Mouse (Mus musculus) myocyte (in vitro differentiated cells): Measurements from ENCODE around the gene Zswim5. TPM values are rescaled to one million over a fixed set of nuclear protein-coding genes. Genes with fewer than 3 reads are reported as not detected.
"Not testable (repeated sequence)": the region's sequence is repeated elsewhere in the genome, so short reads cannot be mapped to it uniquely, and the experiment has no call there.

Experiments
- H3K27me3 ChIP-seq: one replicate; pipeline ENCODE4 v1.6.1; 2011; ENCODE audit not compliant: control insufficient read depth, insufficient read depth, insufficient read length
- H3K36me3 ChIP-seq: one replicate; pipeline ENCODE4 v1.6.1; 2011; ENCODE audit not compliant: control insufficient read depth, insufficient read depth
- H3K4me2 ChIP-seq: one replicate; pipeline ENCODE4 v1.6.1; 2011; ENCODE audit warnings: low read depth, control low read depth
- H3K4me3 ChIP-seq: one replicate; pipeline ENCODE4 v1.5.1; 2011; ENCODE audit warnings: mild to moderate bottlenecking, control low read depth, moderate library complexity
- H3K79me2 ChIP-seq: one replicate; pipeline ENCODE4 v1.6.1; 2011; ENCODE audit not compliant: control insufficient read depth, insufficient read depth
- H3ac ChIP-seq: one replicate; pipeline ENCODE4 v1.6.1; 2011; ENCODE audit not compliant: control insufficient read depth, insufficient read length
- CEBPB ChIP-seq: IDR thresholded peaks from 2 replicates; pipeline ENCODE4 v1.6.1; 2011; ENCODE audit warnings: mild to moderate bottlenecking, moderate library complexity; ENCODE audit not compliant: poor library complexity, insufficient read depth, severe bottlenecking
- E2F4 ChIP-seq: IDR thresholded peaks from one replicate; pipeline ENCODE4 v1.6.1; 2011; ENCODE audit warnings: mild to moderate bottlenecking, control low read depth, moderate library complexity; ENCODE audit not compliant: insufficient read depth
- MAX ChIP-seq: IDR thresholded peaks from one replicate; pipeline ENCODE4 v1.6.1; 2011; ENCODE audit warnings: low read depth, mild to moderate bottlenecking, control low read depth
- MYOD1 ChIP-seq, 3 experiments: IDR thresholded peaks; one replicate each; pipeline ENCODE4 v1.6.1; 2011; ENCODE audit warnings: control low read depth in 2 of 3, low read depth in 2 of 3, mild to moderate bottlenecking in 2 of 3, moderate library complexity in 1 of 3; ENCODE audit not compliant: insufficient read length in 2 of 3, control insufficient read depth in 1 of 3
- MYOG ChIP-seq, 3 experiments: IDR thresholded peaks; one replicate each; pipeline ENCODE4 v1.6.1; 2011; ENCODE audit warnings: control low read depth in 2 of 3, low read depth in 2 of 3, mild to moderate bottlenecking in 2 of 3; ENCODE audit not compliant: insufficient read length in 2 of 3, control insufficient read depth in 1 of 3, insufficient read depth in 1 of 3
- POLR2A ChIP-seq: IDR thresholded peaks from one replicate; pipeline ENCODE4 v1.6.1; 2011; ENCODE audit warnings: low read depth, mild to moderate bottlenecking, control low read depth, moderate library complexity; ENCODE audit not compliant: insufficient read length
- POLR2AphosphoS2 ChIP-seq: IDR thresholded peaks from one replicate; pipeline ENCODE4 v1.6.1; 2011; ENCODE audit warnings: low read depth, control low read depth; ENCODE audit not compliant: insufficient read length
- REST ChIP-seq: IDR thresholded peaks from one replicate; pipeline ENCODE4 v1.6.1; 2011; ENCODE audit warnings: mild to moderate bottlenecking, control low read depth, moderate library complexity; ENCODE audit not compliant: insufficient read depth, insufficient read length
- SRF ChIP-seq: IDR thresholded peaks from one replicate; pipeline ENCODE4 v1.6.1; 2011; ENCODE audit warnings: low read depth; ENCODE audit not compliant: control insufficient read depth, insufficient read length
- TCF12 ChIP-seq: IDR thresholded peaks from one replicate; pipeline ENCODE4 v1.6.1; 2011; ENCODE audit warnings: mild to moderate bottlenecking, control low read depth; ENCODE audit not compliant: poor library complexity, insufficient read depth, severe bottlenecking
- TCF3 ChIP-seq: IDR thresholded peaks from one replicate; pipeline ENCODE4 v1.6.1; 2011; ENCODE audit warnings: low read depth, control low read depth; ENCODE audit not compliant: insufficient read length
- USF1 ChIP-seq: IDR thresholded peaks from one replicate; pipeline ENCODE4 v1.6.1; 2011; ENCODE audit warnings: low read depth, mild to moderate bottlenecking, control low read depth, moderate library complexity
- polyA plus RNA-seq: library from polyadenylated mRNA; unstranded; fragments of >200 nt; fragmentation: generic; extraction: Trizol; gene quantifications from one replicate; pipeline ENCODE4 v1.2.1, GENCODE M21; 2012; ENCODE audit warnings: missing spikeins

Gene Zswim5
- not detected for polyA plus RNA-seq

DNA sequence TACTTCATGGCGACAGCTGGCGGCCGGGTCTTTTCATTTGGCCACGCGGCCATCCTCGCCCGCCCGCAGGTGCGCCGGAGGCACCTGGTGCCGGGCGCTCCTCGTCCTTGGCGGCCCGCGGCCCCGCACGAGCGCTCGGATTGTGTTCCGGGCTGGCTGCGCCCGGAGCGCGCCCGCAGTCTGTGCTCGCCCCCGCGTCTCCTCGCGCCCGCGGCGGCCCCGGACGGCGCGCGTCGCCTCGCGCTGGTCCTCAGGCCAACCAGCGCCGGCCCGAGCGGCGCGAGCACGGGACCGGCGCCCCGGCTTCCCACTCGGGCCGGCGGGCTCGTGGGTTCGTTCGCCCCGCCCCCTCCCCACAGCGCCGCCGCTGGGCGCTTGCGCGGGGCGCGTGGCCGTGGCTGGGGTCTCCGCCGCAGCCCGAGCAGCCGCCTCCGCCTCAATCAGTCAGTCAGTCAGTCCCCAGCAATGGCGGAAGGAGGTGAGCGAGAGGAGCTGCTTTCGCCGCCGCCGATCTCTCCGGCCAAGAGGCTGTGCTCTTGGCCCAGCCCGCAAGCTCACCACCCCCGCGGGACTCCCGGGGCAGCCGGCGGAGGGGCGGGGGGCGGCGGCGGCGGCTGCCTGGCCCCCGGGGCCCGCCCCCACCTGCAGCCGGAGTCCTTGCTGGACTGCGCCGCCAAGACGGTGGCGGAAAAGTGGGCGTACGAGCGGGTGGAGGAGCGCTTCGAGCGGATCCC lies at the start of gene Zswim5:
Zswim5 (plus strand) TSS at position 382 of the 734 bp plus-strand sequence.
- Histone ChIP-seq H3K27me3 (peaks cover 34% of the 10 kb centered on the region), H3K36me3 (no peaks in the 10 kb centered on the region), H3K4me2 (peak within 1 kb of the TSS; percentile 62), H3ac (no peak within 1 kb of the TSS), H3K4me3 (no peak within 1 kb of the TSS), H3K79me2 (no peaks in the 10 kb centered on the region)
- TF ChIP-seq REST (no peak), CEBPB (no peak), MYOD1 (IDR thresholded peaks at IDR 0.05; ENCODE audit: control insufficient read depth in 1 of 3, insufficient read length in 2 of 3, low read depth in 2 of 3) (no peak), USF1 (no peak), SRF (no peak), E2F4 (no peak), POLR2AphosphoS2 (no peak), TCF12 (no peak), MAX (no peak), MYOG (IDR thresholded peaks at IDR 0.05; ENCODE audit: control insufficient read depth in 1 of 3, insufficient read depth in 1 of 3, insufficient read length in 2 of 3, low read depth in 2 of 3) (no peak)

DNA sequence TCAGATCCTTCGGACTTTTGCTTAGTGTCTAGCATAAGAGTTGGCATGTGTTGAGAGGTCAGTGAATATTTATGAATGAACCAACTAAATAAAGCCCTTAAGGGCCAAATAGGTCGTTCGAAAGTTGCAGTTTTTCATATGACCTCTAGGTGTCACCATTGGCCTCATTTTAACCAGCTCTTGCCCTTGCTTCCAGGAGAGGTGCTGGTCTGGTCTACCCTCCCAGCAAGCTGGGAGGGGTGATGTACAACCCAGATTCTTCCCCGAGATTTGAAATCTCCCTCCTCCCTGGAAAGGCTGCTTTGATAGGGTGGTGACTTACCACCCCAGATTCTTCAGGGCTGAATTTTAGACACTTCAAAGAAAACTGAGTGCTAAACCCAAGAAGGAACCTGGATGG lies 49.4 kb upstream of the Zswim5 start:
- no peaks in the 10 kb centered on the region for H3K79me2 ChIP-seq
- peaks cover 24% of the 10 kb centered on the region for H3K27me3 ChIP-seq
- no peak overlapping the region for H3K4me2 ChIP-seq
- H3K36me3 ChIP-seq, result no peaks in the 10 kb centered on the region
- H3K4me3 ChIP-seq, result no peak overlapping the region
- H3ac ChIP-seq, result no peak overlapping the region
- TF ChIP-seq SRF (no peak), POLR2A (no peak), MYOG (IDR thresholded peaks at IDR 0.05; ENCODE audit: control insufficient read depth in 1 of 3, insufficient read depth in 1 of 3, insufficient read length in 2 of 3, low read depth in 2 of 3) (no peak), TCF3 (no peak), CEBPB (no peak), POLR2AphosphoS2 (no peak), MYOD1 (IDR thresholded peaks at IDR 0.05; ENCODE audit: control insufficient read depth in 1 of 3, insufficient read length in 2 of 3, low read depth in 2 of 3) (no peak), USF1 (no peak), E2F4 (no peak), TCF12 (no peak), MAX (no peak), REST (no peak)

DNA sequence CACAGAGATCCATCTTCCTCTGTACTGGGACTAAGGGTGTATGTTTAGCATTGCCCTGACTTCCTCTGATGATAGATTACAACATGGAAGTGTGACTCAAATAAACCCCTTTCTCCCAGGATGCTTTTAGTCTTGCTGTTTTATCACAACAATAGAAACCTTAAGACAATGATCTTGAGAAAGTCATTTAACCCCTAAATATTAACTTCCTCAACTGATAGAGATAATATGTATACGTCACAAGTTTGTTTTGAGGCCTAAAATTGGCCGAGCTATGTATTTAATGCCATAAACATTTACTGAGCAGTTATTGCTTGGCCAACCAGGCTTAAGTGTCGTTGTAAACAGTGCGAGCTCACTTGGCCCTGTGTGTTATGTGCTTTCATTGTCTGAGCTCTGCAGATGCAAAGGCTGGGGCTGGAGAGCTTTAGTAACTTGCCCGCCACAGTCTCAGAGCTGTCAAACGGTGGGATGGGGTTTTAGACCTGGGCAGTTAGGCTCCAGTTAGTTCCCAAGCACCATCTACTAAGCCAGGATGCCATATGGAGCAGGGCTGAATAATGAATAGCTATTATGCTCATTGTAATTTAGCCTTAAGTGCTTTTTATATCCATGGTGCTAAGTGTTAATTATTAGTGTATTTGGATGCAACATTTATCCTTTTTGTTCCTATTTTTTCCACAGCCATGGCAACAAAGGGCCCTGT lies 47.7 kb upstream of the Zswim5 start:
- peaks cover 28% of the 10 kb centered on the region for H3K27me3 ChIP-seq
- no peak for TF ChIP-seq CEBPB
- no peaks in the 10 kb centered on the region for H3K36me3 ChIP-seq
- H3K79me2 ChIP-seq, result no peaks in the 10 kb centered on the region
- no peak overlapping the region for H3K4me2 ChIP-seq
- no peak overlapping the region for H3ac ChIP-seq
- no peak overlapping the region for H3K4me3 ChIP-seq

DNA sequence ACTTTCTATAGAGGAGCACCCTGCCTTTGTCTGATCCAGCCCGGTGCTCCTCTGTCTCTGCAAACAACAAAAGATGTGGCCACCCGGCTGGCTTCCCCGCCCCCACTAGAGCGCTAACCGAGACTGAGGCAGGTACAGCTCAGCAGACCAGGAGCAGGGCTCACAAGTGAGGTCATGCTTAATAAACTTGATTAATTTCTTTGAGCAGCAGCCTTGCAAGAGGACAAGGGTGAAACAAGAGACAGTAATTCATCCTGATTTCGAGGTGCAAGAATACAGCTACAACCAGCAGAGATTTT lies 47.2 kb upstream of the Zswim5 start:
- H3K4me2 ChIP-seq, result no peak overlapping the region
- H3ac ChIP-seq, result no peak overlapping the region
- no peak for TF ChIP-seq TCF3
- no peak for TF ChIP-seq MAX
- no peak for TF ChIP-seq MYOD1 (IDR thresholded peaks at IDR 0.05; ENCODE audit: control insufficient read depth in 1 of 3, insufficient read length in 2 of 3, low read depth in 2 of 3)
- no peak for TF ChIP-seq POLR2A
- no peak for TF ChIP-seq MYOG (IDR thresholded peaks at IDR 0.05; ENCODE audit: control insufficient read depth in 1 of 3, insufficient read depth in 1 of 3, insufficient read length in 2 of 3, low read depth in 2 of 3)
- TF ChIP-seq SRF, result no peak
- TF ChIP-seq REST, result no peak
- no peak for TF ChIP-seq CEBPB
- no peak for TF ChIP-seq E2F4
- no peak for TF ChIP-seq USF1
- no peak for TF ChIP-seq TCF12
- TF ChIP-seq POLR2AphosphoS2, result no peak
- no peaks in the 10 kb centered on the region for H3K79me2 ChIP-seq
- no peaks in the 10 kb centered on the region for H3K36me3 ChIP-seq
- no peak overlapping the region for H3K4me3 ChIP-seq
- H3K27me3 ChIP-seq, result peaks cover 28% of the 10 kb centered on the region

DNA sequence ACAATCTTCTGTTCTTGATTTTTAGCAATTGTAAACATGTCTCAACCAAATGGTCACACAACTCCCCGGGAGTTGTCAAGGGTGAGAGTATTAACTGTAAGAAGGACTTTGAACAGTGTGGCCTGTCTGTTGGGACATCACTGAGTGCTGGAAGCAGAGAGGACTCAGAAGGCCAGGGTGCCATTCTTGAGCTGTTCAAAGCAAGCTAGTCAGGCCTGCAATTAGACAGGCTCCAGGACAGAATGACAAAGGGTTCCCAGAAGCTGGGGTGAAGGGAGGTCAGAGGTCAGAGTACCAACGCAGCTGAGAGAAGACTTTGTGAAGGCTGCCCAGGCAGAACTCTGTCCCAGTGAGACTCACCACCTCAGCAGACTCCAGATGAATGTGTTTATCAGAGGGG lies 38.2 kb upstream of the Zswim5 start:
- Histone ChIP-seq H3K27me3 (peaks cover 20% of the 10 kb centered on the region), H3K4me2 (no peak overlapping the region), H3K36me3 (no peaks in the 10 kb centered on the region), H3ac (no peak overlapping the region), H3K4me3 (no peak overlapping the region), H3K79me2 (no peaks in the 10 kb centered on the region)
- TF ChIP-seq SRF (no peak), POLR2AphosphoS2 (no peak), USF1 (no peak), REST (no peak), MYOG (IDR thresholded peaks at IDR 0.05; ENCODE audit: control insufficient read depth in 1 of 3, insufficient read depth in 1 of 3, insufficient read length in 2 of 3, low read depth in 2 of 3) (no peak)

DNA sequence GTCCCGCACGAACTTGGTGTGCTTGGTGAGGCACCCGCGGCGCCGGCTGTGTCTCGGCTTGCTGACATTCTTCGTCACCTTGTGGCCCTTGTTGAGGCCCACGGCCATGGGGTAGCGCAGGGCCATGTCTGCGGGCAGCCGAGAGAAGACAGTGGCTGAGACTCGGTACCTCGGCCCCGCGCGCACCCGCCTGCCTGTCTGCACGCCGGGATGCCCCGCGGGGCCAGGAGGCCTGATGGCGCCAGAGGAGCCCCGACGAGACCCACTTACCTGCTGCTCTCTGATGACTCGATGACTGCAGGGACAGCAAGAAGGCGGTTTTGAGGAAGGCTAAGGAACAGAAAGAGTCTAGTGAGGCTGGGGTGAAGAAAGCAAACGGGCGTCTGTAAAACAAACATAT lies 37.1 kb upstream of the Zswim5 start:
- H3K36me3 ChIP-seq, H3ac ChIP-seq, H3K4me2 ChIP-seq, H3K79me2 ChIP-seq, H3K4me3 ChIP-seq: not testable (repeated sequence)
- H3K27me3 ChIP-seq, result peaks cover 20% of the 10 kb centered on the region
